Mouse (Mus musculus) midbrain, embryonic 16.5 days (tissue): ENCODE measurements at regions not wholly inside any gene's neighbourhood (a gene's known extent, or its start where the extent isn't known, plus 50 kb on each side); places are given as distances from the start of the nearest gene placed in this dataset.

ENCODE experiments used
- ATAC-seq: fragments of 200-750 bp; cut with Nextera tagmentation; 2 replicates; pipeline ENCODE4 v1.8.0; 2017; ENCODE audit warnings: moderate TSS enrichment
- H3K27ac ChIP-seq: fragments of 300-500 bp; sonication (generic); 2 replicates; pipeline ENCODE4 v1.5.1; 2014; ENCODE audit warnings: mild to moderate bottlenecking, low read length, mixed read lengths
- H3K27me3 ChIP-seq: fragments of 300-500 bp; sonication (generic); 2 replicates; pipeline ENCODE4 v1.6.1; 2014; ENCODE audit warnings: low read depth, low read length, mixed read lengths; ENCODE audit not compliant: control insufficient read depth, insufficient read depth
- H3K36me3 ChIP-seq: fragments of 300-500 bp; sonication (generic); 2 replicates; pipeline ENCODE4 v1.6.1; 2014; ENCODE audit warnings: mild to moderate bottlenecking, low read length, moderate library complexity, mixed read lengths; ENCODE audit not compliant: control insufficient read depth, insufficient read depth
- H3K4me1 ChIP-seq: fragments of 300-500 bp; sonication (generic); 2 replicates; pipeline ENCODE4 v1.6.1; 2014; ENCODE audit warnings: mild to moderate bottlenecking, low read length, mixed read lengths; ENCODE audit not compliant: control insufficient read depth, insufficient read depth
- H3K4me2 ChIP-seq: fragments of 300-500 bp; sonication (generic); 2 replicates; pipeline ENCODE4 v1.6.1; 2014; ENCODE audit warnings: mild to moderate bottlenecking, low read length, mixed read lengths
- H3K4me3 ChIP-seq: fragments of 300-500 bp; sonication (generic); 2 replicates; pipeline ENCODE4 v1.5.1; 2014; ENCODE audit warnings: low read depth, mild to moderate bottlenecking, low read length, moderate library complexity, mixed read lengths
- H3K9ac ChIP-seq: fragments of 300-500 bp; sonication (generic); 2 replicates; pipeline ENCODE4 v1.6.1; 2014; ENCODE audit warnings: low read depth, low read length, mixed read lengths
- H3K9me3 ChIP-seq: fragments of 300-500 bp; sonication (generic); replicated peaks from 2 replicates; pipeline ENCODE4 v1.6.1; 2014; ENCODE audit warnings: mild to moderate bottlenecking, low read length, mixed read lengths; ENCODE audit not compliant: control insufficient read depth, poor library complexity, severe bottlenecking
- WGBS: fragments of 180-500 bp; shearing (Covaris S2); extraction: QIAGEN DNeasy Blood & Tissue Kit; methylation state at CpG from one replicate; pipeline ENCODE4 v1.1.7; 2014; 5-methylcytosine and 5-hydroxymethylcytosine counted together

DNA sequence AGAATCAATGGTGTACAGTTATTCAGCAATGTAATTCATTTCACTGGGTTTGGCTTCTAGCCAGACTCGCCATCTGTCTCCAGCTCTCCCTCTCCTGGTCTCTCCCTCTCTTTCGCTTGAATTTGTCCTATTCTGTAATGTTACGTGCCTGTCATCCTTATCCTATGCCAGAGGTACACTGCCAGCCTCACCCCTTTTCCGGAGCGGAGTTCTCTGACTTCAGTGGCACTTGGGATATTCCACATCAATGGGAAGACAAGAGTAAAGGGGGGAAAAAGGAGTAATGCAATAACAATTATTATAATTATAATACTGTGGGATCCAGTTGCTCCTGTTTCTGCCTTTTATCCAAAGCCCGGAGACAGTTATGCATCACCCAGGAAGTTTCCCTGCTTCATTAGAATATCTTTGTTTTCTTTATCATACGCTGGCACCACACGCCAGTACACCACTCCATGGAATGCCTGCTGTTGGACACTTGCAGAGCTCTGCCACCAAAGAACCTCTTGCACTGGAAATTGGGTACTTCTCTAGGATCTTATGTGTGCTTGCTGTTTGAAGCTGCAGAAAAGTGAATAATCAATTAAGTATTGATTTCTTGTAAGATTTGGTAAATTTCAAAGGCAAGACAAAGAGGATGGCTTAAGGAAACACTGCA, 953.6 kb upstream of the Gm8797 start:
- Histone ChIP-seq H3K4me3 (peak overlapping the region; percentile 34), H3K27ac (peak overlapping the region; percentile 80), H3K9ac (peak overlapping the region; percentile 25), H3K4me1 (peaks cover 11% of the 10 kb centered on the region), H3K9me3 (no peaks in the 10 kb centered on the region), H3K36me3 (no peaks in the 10 kb centered on the region), H3K4me2 (peak overlapping the region; percentile 59), H3K27me3 (no peaks in the 10 kb centered on the region)
- peak; percentile 81 for ATAC-seq
- WGBS = 27% methylated on average over 8 of the region's 8 CpGs

- Histone ChIP-seq H3K4me3 (peak overlapping the region; percentile 34), H3K27ac (peak overlapping the region; percentile 80), H3K4me1 (peaks cover 11% of the 10 kb centered on the region), H3K36me3 (no peaks in the 10 kb centered on the region), H3K9ac (peak overlapping the region; percentile 18), H3K9me3 (no peaks in the 10 kb centered on the region), H3K4me2 (peak overlapping the region; percentile 59), H3K27me3 (no peaks in the 10 kb centered on the region)
- 41% methylated on average over 6 of the region's 6 CpGs for WGBS
- ATAC-seq = no peak
Measured at GRCm38 (mm10) chr3:4797567-4797940, 953.1 kb upstream of the Gm8797 start.

DNA sequence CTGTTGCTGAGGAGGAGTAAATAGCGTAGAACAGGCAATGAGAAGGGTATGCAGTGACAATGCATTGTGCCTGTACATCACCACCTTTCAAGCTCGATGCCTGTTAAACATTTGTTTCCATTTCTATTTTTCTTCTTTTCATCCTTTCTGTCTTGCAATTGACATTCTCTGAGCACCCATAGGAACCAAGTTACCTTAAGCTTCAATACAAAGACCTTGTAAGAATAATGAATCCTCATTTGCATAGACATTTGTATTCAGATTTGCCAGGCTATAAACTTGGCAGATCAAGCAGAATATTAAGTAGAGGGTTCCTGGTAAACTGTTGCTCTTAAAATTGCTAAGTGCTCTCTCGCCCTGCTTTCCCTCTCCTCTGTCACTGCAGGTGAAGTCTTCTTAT, 952.2 kb upstream of the Gm8797 start:
- no peaks in the 10 kb centered on the region for H3K36me3 ChIP-seq
- H3K4me3 ChIP-seq = peak overlapping the region; percentile 34
- no peaks in the 10 kb centered on the region for H3K9me3 ChIP-seq
- peaks cover 11% of the 10 kb centered on the region for H3K4me1 ChIP-seq
- H3K9ac ChIP-seq = peak overlapping the region; percentile 46; the same call in 1 of the 2 replicates
- H3K27ac ChIP-seq = peak overlapping the region; percentile 73
- ATAC-seq = 0 out of 2 replicates have a peak, but pooled peaks have one; percentile 9
- no peaks in the 10 kb centered on the region for H3K27me3 ChIP-seq
- H3K4me2 ChIP-seq = peak overlapping the region; percentile 31
- WGBS = 19% methylated on average over 3 of the region's 3 CpGs

DNA sequence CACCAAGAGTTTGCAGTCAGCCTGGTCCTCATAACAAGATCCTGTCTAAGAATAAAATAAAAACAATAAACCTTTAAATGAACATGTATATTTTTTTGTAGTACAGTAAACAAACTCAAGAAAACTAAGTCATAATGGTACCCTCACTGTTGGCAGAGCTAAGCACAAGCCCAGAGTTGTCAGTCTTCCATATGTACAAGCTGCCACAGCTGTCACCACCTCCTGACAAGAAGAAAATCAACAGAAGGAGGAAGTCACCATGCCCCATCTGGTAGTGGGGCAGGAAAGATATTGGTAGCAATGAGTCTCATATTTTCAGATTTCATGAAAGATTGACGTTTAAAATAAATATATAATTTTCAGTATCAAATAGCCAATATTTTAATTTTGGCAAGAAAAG, 916.1 kb upstream of the Gm8797 start:
- Histone ChIP-seq H3K27me3 (no peaks in the 10 kb centered on the region), H3K27ac (no peak overlapping the region), H3K4me3 (no peak overlapping the region), H3K4me1 (no peaks in the 10 kb centered on the region), H3K4me2 (no peak overlapping the region), H3K36me3 (no peaks in the 10 kb centered on the region), H3K9me3 (no peaks in the 10 kb centered on the region), H3K9ac (no peak overlapping the region)
- WGBS = 100% methylated on average over 1 of the region's 1 CpGs
- no peak for ATAC-seq

DNA sequence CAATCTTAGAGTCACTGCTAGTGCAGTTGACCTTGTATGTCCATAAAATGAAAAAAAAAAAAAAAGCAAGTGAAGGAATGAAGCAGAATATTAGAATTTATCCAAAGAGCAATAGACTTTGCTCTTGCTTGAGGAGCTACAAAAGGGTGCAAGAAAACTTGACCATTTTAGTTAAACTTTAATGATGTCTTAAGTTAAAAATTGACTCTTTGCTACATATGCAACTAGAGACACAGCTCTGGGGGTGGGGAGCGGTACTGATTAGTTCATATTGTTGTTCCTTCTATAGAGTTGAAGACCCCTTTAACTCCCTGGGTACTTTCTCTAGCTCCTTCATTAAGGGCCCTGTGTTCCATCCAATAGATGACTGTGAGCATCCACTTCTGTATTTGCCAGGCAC, 915.0 kb upstream of the Gm8797 start:
- WGBS = 100% methylated on average over 1 of the region's 1 CpGs
- Histone ChIP-seq H3K27ac (no peak overlapping the region), H3K4me2 (no peak overlapping the region), H3K4me3 (no peak overlapping the region), H3K27me3 (no peaks in the 10 kb centered on the region), H3K36me3 (no peaks in the 10 kb centered on the region), H3K9ac (no peak overlapping the region), H3K4me1 (no peaks in the 10 kb centered on the region), H3K9me3 (no peaks in the 10 kb centered on the region)
- ATAC-seq = no peak

GRCm38 (mm10) chr3:4836888-4837287, 913.7 kb upstream of the Gm8797 start:
- Histone ChIP-seq H3K36me3 (no peaks in the 10 kb centered on the region), H3K9ac (no peak overlapping the region), H3K4me2 (no peak overlapping the region), H3K4me3 (no peak overlapping the region), H3K9me3 (no peaks in the 10 kb centered on the region), H3K27ac (no peak overlapping the region), H3K27me3 (no peaks in the 10 kb centered on the region), H3K4me1 (no peaks in the 10 kb centered on the region)
- WGBS = 52% methylated on average over 1 of the region's 1 CpGs
- ATAC-seq = no peak

GRCm38 (mm10) chr3:4854958-4855566, 895.5 kb upstream of the Gm8797 start:
- no peaks in the 10 kb centered on the region for H3K4me1 ChIP-seq
- 55% methylated on average over 1 of the region's 1 CpGs for WGBS
- H3K36me3 ChIP-seq = no peaks in the 10 kb centered on the region
- no peaks in the 10 kb centered on the region for H3K27me3 ChIP-seq
- no peak overlapping the region for H3K4me2 ChIP-seq
- no peak for ATAC-seq
- H3K27ac ChIP-seq = no peak overlapping the region
- no peak overlapping the region for H3K9ac ChIP-seq
- H3K4me3 ChIP-seq = no peak overlapping the region
- H3K9me3 ChIP-seq = no peaks in the 10 kb centered on the region

DNA sequence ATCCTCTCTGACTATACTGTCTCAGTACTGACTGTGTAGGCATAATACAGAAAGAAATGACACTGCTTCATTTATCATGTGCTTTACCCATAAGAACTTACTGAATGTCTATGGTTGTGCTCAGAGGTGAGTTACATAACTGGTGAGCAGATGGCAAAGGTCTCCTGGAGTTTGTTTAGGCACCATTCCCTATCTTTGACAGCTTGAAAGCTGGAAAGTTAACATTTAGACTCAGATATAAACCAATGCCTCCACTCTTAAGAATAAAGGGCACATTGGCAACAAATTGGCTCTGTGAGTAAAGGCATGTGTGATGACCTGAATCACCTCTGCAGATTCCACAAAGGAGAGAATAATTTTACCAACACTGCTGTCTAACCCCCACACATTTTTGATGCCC, 894.0 kb upstream of the Gm8797 start:
- ATAC-seq = no peak
- Histone ChIP-seq H3K9ac (no peak overlapping the region), H3K27me3 (no peaks in the 10 kb centered on the region), H3K36me3 (no peaks in the 10 kb centered on the region), H3K27ac (no peak overlapping the region), H3K4me1 (no peaks in the 10 kb centered on the region), H3K9me3 (no peaks in the 10 kb centered on the region), H3K4me3 (no peak overlapping the region), H3K4me2 (no peak overlapping the region)

- ATAC-seq = no peak
- 85% methylated on average over 1 of the region's 1 CpGs for WGBS
- H3K4me2 ChIP-seq = no peak overlapping the region
- no peaks in the 10 kb centered on the region for H3K9me3 ChIP-seq
- no peak overlapping the region for H3K4me3 ChIP-seq
- H3K27me3 ChIP-seq = no peaks in the 10 kb centered on the region
- no peak overlapping the region for H3K27ac ChIP-seq
- H3K4me1 ChIP-seq = no peaks in the 10 kb centered on the region
- H3K9ac ChIP-seq = no peak overlapping the region
- no peaks in the 10 kb centered on the region for H3K36me3 ChIP-seq
Measured at GRCm38 (mm10) chr3:4866226-4866625, 884.4 kb upstream of the Gm8797 start.
